Mouse (Mus musculus) spleen, adult 2 months (tissue): Measurements from ENCODE around the gene Ldhal6b. TPM values are rescaled to one million over a fixed set of nuclear protein-coding genes. Genes with fewer than 3 reads are reported as not detected.

Experiments
- DNase-seq, 2 experiments: peaks; one replicate each; pipeline versions ENCODE4 v3.0.0 to v3.0.0-alpha.2; 2012 to 2021; ENCODE audit warnings: low spot score in 2 of 2, low read depth in 1 of 2
- H3K27ac ChIP-seq: fragments of 200-500 bp; 2 replicates; pipeline ENCODE4 v1.5.1; 2012; ENCODE audit warnings: low read length, inconsistent platforms; ENCODE audit not compliant: insufficient read depth
- H3K27me3 ChIP-seq: fragments of 200-500 bp; 2 replicates; pipeline ENCODE4 v1.6.1; 2012; ENCODE audit warnings: mild to moderate bottlenecking, moderate library complexity, low read length, inconsistent platforms; ENCODE audit not compliant: control insufficient read depth, insufficient read depth
- H3K36me3 ChIP-seq: fragments of 200-500 bp; 2 replicates; pipeline ENCODE4 v1.6.1; 2012; ENCODE audit warnings: mild to moderate bottlenecking, low read length, inconsistent platforms; ENCODE audit not compliant: control insufficient read depth, insufficient read depth
- H3K4me1 ChIP-seq: fragments of 200-500 bp; 2 replicates; pipeline ENCODE4 v1.6.1; 2011; ENCODE audit warnings: inconsistent platforms; ENCODE audit not compliant: control insufficient read depth, insufficient read depth, insufficient read length
- H3K4me3 ChIP-seq: fragments of 200-500 bp; 2 replicates; pipeline ENCODE4 v1.5.1; 2011; ENCODE audit warnings: mild to moderate bottlenecking, inconsistent platforms; ENCODE audit not compliant: insufficient read depth, insufficient read length; ENCODE audit errors: extremely low read depth
- CTCF ChIP-seq: fragments of 200-500 bp; IDR thresholded peaks from 2 replicates; pipeline ENCODE4 v1.5.1; 2011; ENCODE audit warnings: mild to moderate bottlenecking, inconsistent platforms; ENCODE audit not compliant: insufficient read depth, insufficient read length, insufficient replicate concordance; ENCODE audit errors: extremely low read depth
- POLR2A ChIP-seq: fragments of 200-500 bp; IDR thresholded peaks from 2 replicates; pipeline ENCODE4 v1.6.1; 2011; ENCODE audit warnings: low read depth, low read length, inconsistent platforms
- WGBS: fragments of 180-500 bp; shearing (Covaris S2); methylation state at CpG from one replicate; pipeline ENCODE4 v1.1.7; 2018; 5-methylcytosine and 5-hydroxymethylcytosine counted together
- polyA plus RNA-seq: library from polyadenylated mRNA; depleted of rRNA; stranded (reverse); fragments of >200 nt; gene quantifications from 2 replicates; pipeline ENCODE4 v1.2.3, GENCODE M21; 2012

The Ldhal6b gene
- polyA plus RNA-seq, 1 experiment = 0.44 TPM

DNA sequence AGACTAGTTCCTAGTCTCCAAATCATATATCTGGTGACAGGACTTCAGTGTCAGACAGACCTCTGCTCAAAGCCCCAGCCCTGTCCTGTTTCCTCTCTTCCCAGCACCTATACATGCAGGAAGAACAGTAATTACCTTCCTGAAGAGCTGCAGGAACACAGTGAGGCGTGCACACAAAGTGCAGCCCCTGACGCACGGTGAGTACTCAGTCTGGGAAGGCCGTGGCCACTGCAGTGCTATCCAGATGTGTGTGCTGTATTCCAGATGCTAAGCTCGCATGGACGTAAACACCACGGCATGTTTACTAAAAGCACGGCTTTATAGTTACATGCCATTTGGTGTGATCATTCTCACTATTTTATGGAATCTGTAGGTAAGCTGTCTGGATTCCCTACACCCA lies 6.3 kb downstream of the Ldhal6b start:
- DNase-seq = no peak
- Histone ChIP-seq H3K4me3 (no peak overlapping the region), H3K27me3 (no peaks in the 10 kb centered on the region), H3K36me3 (peaks cover 3% of the 10 kb centered on the region), H3K4me1 (no peaks in the 10 kb centered on the region), H3K27ac (no peak overlapping the region)
- TF ChIP-seq POLR2A (no peak), CTCF (no peak)
- 92% methylated on average over 8 of the region's 8 CpGs for WGBS

DNA sequence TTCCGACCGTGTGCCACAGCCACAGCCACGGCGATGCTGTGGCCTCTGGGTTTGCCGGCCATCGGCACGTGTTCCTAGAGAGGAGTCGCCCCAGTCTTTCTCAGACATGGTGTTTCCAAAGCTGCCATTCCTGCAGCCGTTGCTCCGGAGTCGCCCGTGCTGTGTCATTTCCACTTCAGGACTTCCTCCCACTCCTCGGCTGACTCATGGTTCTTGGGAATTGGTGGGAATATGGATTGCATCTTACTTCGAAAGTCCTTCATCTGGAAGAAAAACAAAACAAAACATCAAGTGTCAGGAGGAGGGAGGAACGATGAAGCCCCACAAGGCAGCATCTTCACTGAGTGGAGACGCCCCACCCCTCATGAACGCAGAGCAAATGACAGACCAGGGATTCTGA lies 7.4 kb downstream of the Ldhal6b start:
- no peak for DNase-seq
- Histone ChIP-seq H3K27me3 (no peaks in the 10 kb centered on the region), H3K4me1 (no peaks in the 10 kb centered on the region), H3K4me3 (no peak overlapping the region), H3K27ac (no peak overlapping the region), H3K36me3 (peaks cover 3% of the 10 kb centered on the region)
- 94% methylated on average over 17 of the region's 17 CpGs for WGBS
- TF ChIP-seq CTCF (no peak), POLR2A (no peak)

DNA sequence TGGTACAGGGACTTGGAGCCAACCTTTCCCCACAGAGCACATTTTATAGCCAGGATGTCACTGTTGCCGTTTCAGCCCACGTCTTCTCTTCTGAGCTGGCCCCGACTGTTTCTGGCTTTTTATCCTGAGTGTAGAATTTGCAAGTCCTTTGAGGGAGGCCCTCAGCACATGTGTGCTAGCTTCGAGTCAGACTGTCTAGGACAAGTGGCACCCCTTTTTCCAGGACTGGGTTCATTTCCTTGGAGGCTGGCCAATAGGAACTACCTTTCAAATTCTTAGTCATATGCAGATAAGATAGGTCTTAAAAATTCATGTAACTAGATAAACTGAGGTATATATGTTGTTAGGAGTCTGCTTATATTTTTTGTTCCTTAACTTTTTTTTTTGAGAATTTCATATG lies 8.2 kb downstream of the Ldhal6b start:
- Histone ChIP-seq H3K4me1 (no peaks in the 10 kb centered on the region), H3K27ac (no peak overlapping the region), H3K27me3 (no peaks in the 10 kb centered on the region), H3K36me3 (peaks cover 3% of the 10 kb centered on the region), H3K4me3 (no peak overlapping the region)
- no peak for DNase-seq
- TF ChIP-seq CTCF (no peak), POLR2A (no peak)
- 84% methylated on average over 4 of the region's 4 CpGs for WGBS

DNA sequence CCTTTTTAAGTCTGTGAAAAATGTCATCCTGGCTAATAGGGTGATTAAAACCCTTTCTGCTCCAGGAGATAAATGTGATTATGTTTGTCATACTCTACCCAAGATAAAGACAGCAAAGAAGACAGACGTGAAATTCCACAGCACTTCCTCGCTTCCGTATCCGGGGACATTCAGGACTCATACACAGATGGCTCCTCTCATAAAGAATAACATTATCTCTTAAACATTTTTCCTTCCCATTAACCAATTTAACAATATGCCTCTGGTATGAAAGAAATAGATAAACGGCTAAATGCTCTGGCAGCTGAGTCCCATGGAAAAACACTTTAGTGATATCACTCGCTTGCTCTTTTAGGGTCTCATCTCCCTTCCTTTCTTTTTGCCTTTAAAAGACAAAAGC lies 11.5 kb downstream of the Ldhal6b start:
- no peak overlapping the region for H3K27ac ChIP-seq
- peaks cover 2% of the 10 kb centered on the region; the same call in 1 of the 2 replicates for H3K4me1 ChIP-seq
- WGBS = 61% methylated on average over 6 of the region's 6 CpGs
- no peak overlapping the region for H3K4me3 ChIP-seq
- TF ChIP-seq CTCF (no peak), POLR2A (no peak)
- no peak for DNase-seq
- H3K36me3 ChIP-seq = peaks cover 3% of the 10 kb centered on the region
- no peaks in the 10 kb centered on the region for H3K27me3 ChIP-seq

DNA sequence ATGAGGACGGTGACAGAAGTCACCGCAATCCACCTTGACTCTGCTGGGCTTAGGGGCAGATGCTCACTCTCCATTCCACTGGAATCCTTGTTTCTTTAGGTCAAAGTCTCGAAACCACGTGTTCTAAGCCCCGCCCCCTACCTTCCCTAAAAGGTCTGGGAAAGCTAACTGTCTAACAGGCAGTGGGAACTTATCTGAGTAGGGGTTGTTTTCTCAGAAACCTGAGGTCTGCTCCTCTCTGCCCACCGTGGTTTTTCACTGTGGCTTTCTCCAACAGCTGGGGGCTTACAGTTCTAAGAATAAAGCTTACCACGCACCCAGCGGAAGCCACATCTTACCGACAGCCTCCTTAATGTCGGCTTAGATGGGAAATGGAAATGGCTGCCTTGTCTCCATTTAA lies 12.0 kb downstream of the Ldhal6b start:
- no peak overlapping the region for H3K27ac ChIP-seq
- 15% methylated on average over 10 of the region's 10 CpGs for WGBS
- no peaks in the 10 kb centered on the region for H3K27me3 ChIP-seq
- H3K36me3 ChIP-seq = peaks cover 3% of the 10 kb centered on the region
- H3K4me1 ChIP-seq = peaks cover 2% of the 10 kb centered on the region; the same call in 1 of the 2 replicates
- no peak for DNase-seq
- H3K4me3 ChIP-seq = no peak overlapping the region
- TF ChIP-seq POLR2A (no peak), CTCF (no peak)

DNA sequence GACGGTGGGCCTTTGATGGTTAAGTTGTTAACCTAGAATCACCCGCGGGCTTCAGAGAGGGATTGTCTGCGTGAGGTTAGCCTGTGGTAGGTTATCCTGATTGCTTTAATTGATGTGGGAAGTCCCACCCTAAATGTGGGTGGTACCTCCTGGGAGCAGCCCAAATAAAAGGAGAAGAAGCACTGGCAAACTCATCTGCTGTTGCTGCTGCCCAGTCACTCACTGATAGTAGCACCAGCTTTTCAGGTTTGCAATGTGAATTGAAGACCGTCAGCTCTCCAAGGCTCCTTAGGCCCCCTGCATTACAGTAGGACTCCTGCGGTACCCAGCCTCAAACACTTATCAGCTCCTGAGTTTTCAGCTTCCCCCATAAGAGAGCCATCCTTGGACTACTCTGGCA lies 14.7 kb downstream of the Ldhal6b start:
- H3K27ac ChIP-seq = no peak overlapping the region
- 68% methylated on average over 6 of the region's 6 CpGs for WGBS
- TF ChIP-seq CTCF (no peak), POLR2A (no peak)
- H3K4me1 ChIP-seq = peaks cover 2% of the 10 kb centered on the region; the same call in 1 of the 2 replicates
- H3K4me3 ChIP-seq = no peak overlapping the region
- no peak for DNase-seq
- H3K36me3 ChIP-seq = no peaks in the 10 kb centered on the region
- H3K27me3 ChIP-seq = no peaks in the 10 kb centered on the region

DNA sequence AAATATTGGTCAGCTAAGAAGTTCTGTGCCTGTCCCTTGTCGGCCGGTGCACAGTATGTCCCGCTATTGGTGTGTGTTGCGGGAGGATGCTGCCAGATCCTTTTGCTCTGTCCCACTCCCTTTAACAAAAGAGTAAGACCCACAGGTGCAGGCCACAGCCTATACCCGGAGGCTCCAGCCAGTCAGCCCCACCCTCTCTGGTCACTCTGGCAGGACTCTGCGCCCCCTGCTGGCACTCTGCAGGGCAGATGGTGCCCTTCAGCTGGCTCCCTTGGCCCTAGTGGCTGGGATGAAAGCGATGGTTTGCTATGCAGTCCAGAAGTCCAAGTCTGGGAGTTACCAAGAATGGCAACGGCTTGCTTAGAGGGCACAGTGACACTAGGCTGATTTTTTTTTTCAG lies 15.9 kb downstream of the Ldhal6b start:
- 42% methylated on average over 8 of the region's 8 CpGs for WGBS
- Histone ChIP-seq H3K4me1 (peaks cover 2% of the 10 kb centered on the region; the same call in 1 of the 2 replicates), H3K36me3 (no peaks in the 10 kb centered on the region), H3K27me3 (no peaks in the 10 kb centered on the region), H3K27ac (no peak overlapping the region), H3K4me3 (no peak overlapping the region)
- DNase-seq = peak; percentile 26 to 62
- no peak for TF ChIP-seq POLR2A
- TF ChIP-seq CTCF = peak; percentile 87

DNA sequence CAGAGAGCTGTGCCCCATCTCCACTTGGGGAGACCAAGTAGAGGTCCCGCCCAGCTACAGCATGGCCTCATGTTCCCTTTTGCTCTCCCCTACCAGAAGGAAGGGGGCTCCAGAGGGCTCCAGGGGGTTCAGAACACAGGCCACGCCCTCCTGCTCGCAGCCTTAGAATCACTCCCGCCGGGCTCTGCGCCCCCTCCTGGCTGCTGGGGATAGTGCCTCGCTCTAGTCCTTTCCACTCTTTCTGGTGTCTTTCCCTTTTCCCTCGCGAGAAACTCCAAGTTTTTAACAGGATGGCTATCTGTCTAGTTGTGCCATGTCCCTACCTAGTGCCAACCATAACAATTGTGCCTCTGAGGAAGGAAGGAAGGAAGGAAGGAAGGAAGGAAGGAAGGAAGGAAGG lies 16.5 kb downstream of the Ldhal6b start:
- TF ChIP-seq CTCF = peak; percentile 85
- no peak for TF ChIP-seq POLR2A
- Histone ChIP-seq H3K27ac (no peak overlapping the region), H3K27me3 (no peaks in the 10 kb centered on the region), H3K4me1 (peaks cover 3% of the 10 kb centered on the region; the same call in 1 of the 2 replicates), H3K4me3 (no peak overlapping the region), H3K36me3 (no peaks in the 10 kb centered on the region)
- 8% methylated on average over 9 of the region's 9 CpGs for WGBS
- peak; percentile 27 to 42 for DNase-seq
